Mouse (Mus musculus): ENCODE measurements around the gene Ddx24. TPM values are rescaled to one million over a fixed set of nuclear protein-coding genes. Genes with fewer than 3 reads are reported as not detected.
A peak's percentile ranks its signal among the peaks of the same experiment; 100 is the strongest.

Ddx24 gene
- polyA plus RNA-seq, 1 experiment from 2014 or later, result 140 TPM

DNA sequence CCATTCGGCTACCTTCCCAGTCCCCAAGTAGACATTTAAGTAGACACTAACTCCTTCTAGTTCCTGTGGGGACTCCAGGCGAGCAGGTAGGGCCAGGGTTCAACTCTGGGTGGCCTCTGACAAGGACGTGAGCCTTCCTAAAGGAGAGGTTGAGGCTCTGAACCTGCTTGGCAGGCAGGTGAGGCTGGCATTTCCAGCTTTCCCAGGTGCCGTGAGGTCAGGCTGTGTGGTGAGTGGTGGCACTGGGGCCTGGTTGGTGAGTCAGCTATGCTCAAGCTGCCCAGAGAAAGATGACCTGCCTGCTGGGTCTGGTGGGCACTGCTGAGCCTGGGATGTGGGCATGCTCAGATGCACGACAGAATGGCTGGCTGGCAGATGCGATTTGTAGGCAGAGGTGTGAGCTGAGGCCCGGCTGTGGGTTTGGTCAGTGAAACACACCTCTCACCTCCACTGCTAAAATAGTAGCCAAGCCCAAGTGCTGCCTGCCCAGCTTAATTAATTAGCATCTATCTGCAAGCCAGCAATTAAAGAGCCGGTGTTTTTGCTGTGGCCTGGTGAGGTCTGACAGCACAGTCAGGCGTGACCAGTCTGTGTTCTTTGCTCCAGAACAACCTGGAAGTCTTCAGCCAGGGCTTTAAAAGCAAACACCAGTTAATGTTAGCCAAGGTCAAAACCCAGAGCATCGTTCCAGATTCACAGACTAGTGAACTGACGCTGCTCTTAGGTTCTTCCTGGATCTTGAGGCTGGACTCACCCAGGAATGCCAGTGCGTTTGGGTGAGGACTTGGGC lies 29.9 kb downstream of the Ddx24 start:
- H3K27ac ChIP-seq (replicated peaks; ENCODE audit: low read depth, low read length), result no peak overlapping the region
- H3K9me3 ChIP-seq (ENCODE audit: control insufficient read depth, low read length), result no peaks in the 10 kb centered on the region
- H3K36me3 ChIP-seq (ENCODE audit: control insufficient read depth, insufficient read depth, low read length), result peaks cover under 1% of the 10 kb centered on the region; the same call in 1 of the 2 replicates
- no peak overlapping the region for H3K4me3 ChIP-seq (replicated peaks; ENCODE audit: low read depth, low read length)
- ATAC-seq (ENCODE audit: low FRiP score, low TSS enrichment), result no peak
- H3K4me1 ChIP-seq (ENCODE audit: control insufficient read depth, insufficient read depth, low read length), result no peaks in the 10 kb centered on the region
- WGBS, result 83% methylated on average over 12 of the region's 12 CpGs
- no peaks in the 10 kb centered on the region for H3K27me3 ChIP-seq (ENCODE audit: control insufficient read depth, insufficient read depth, low read length)
- DNase-seq, result no peak
- H3K9ac ChIP-seq (replicated peaks; ENCODE audit: low read length), result no peak overlapping the region
- H3K4me2 ChIP-seq (ENCODE audit: low read length), result no peak overlapping the region

DNA sequence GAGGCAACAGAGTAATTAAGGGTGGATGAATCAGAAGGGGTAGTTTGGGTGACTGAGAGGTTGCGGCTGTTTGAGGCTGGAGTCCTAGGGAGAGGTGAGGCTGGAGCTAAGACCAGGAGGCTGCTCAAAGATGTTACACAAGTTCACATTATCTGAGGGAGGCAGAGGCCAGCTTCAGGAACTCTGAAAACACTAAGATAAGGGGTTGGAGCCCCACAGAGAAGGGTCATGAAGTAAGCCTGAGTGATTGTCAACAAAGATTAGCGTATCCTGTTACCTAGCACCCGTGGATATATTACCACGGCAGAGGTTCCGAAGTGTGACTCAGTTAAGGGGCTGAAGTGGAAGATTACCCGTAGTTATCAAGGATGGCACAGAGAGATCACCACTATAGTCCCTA lies 32.1 kb downstream of the Ddx24 start:
- Histone ChIP-seq H3K4me3 (replicated peaks; ENCODE audit: low read depth, low read length) (no peak overlapping the region), H3K9me3 (ENCODE audit: control insufficient read depth, low read length) (no peaks in the 10 kb centered on the region), H3K4me2 (ENCODE audit: low read length) (no peak overlapping the region), H3K36me3 (ENCODE audit: control insufficient read depth, insufficient read depth, low read length) (no peaks in the 10 kb centered on the region; the same call in 1 of the 2 replicates), H3K4me1 (ENCODE audit: control insufficient read depth, insufficient read depth, low read length) (peaks cover 6% of the 10 kb centered on the region), H3K9ac (replicated peaks; ENCODE audit: low read length) (no peak overlapping the region), H3K27me3 (ENCODE audit: control insufficient read depth, insufficient read depth, low read length) (no peaks in the 10 kb centered on the region), H3K27ac (replicated peaks; ENCODE audit: low read depth, low read length) (no peak overlapping the region)
- DNase-seq (no peak), ATAC-seq (ENCODE audit: low FRiP score, low TSS enrichment) (no peak)
- WGBS, result 33% methylated on average over 6 of the region's 6 CpGs

DNA sequence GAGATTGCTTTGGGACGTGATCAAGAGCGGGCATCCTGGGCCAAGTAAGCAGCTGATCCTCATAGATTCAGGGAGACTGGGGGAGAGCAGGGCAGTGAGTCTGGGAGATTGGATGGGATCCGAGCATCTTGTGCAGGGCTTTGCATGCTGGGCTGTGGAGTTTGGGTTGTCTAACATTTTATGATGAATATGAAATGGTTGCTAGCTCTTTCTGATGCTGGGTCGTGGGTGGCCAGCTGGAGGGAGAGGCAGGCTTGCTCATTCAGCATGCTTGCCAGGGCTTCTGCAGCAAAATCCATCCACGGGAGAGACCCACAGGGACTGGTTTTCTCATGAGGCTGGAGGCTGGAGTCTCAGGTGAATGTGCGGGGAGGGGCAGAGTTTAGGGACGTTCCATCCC lies 34.5 kb downstream of the Ddx24 start:
- Histone ChIP-seq H3K36me3 (ENCODE audit: control insufficient read depth, insufficient read depth, low read length) (no peaks in the 10 kb centered on the region; the same call in 1 of the 2 replicates), H3K4me1 (ENCODE audit: control insufficient read depth, insufficient read depth, low read length) (peaks cover 10% of the 10 kb centered on the region), H3K4me2 (ENCODE audit: low read length) (no peak overlapping the region), H3K9me3 (ENCODE audit: control insufficient read depth, low read length) (no peaks in the 10 kb centered on the region), H3K4me3 (replicated peaks; ENCODE audit: low read depth, low read length) (no peak overlapping the region), H3K27me3 (ENCODE audit: control insufficient read depth, insufficient read depth, low read length) (no peaks in the 10 kb centered on the region), H3K9ac (replicated peaks; ENCODE audit: low read length) (no peak overlapping the region), H3K27ac (replicated peaks; ENCODE audit: low read depth, low read length) (no peak overlapping the region)
- ATAC-seq (ENCODE audit: low FRiP score, low TSS enrichment) (no peak), DNase-seq (no peak)
- WGBS, result 83% methylated on average over 7 of the region's 7 CpGs

DNA sequence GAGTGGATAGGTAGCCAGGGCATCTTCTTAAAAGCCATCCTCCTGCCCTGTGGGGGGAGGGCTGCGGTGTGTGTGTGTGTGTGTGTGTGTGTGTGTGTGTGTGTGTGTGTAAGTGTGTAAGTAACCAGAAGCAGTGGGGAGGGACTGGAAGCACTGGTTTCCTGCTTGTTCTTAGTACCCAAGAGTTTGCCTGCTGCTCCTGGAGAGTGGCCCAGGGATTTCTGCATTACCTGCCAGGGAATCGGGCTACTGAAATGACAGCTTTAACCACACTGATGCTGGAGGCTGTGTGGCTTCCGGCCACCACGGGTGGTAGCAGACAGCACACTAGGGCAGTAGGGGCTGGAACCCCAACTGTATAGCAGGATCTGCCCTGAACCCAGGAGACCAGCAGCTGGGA lies 35.6 kb downstream of the Ddx24 start:
- ATAC-seq (ENCODE audit: low FRiP score, low TSS enrichment), result no peak
- H3K9ac ChIP-seq (replicated peaks; ENCODE audit: low read length), result no peak overlapping the region
- no peak for DNase-seq
- H3K27me3 ChIP-seq (ENCODE audit: control insufficient read depth, insufficient read depth, low read length), result no peaks in the 10 kb centered on the region
- H3K4me1 ChIP-seq (ENCODE audit: control insufficient read depth, insufficient read depth, low read length), result peaks cover 10% of the 10 kb centered on the region
- H3K9me3 ChIP-seq (ENCODE audit: control insufficient read depth, low read length), result no peaks in the 10 kb centered on the region
- WGBS, result 80% methylated on average over 4 of the region's 4 CpGs
- no peak overlapping the region for H3K27ac ChIP-seq (replicated peaks; ENCODE audit: low read depth, low read length)
- H3K4me3 ChIP-seq (replicated peaks; ENCODE audit: low read depth, low read length), result no peak overlapping the region
- 0 out of 2 replicates have a peak overlapping the region, but pooled peaks have one; percentile 83 for H3K4me2 ChIP-seq (ENCODE audit: low read length)
- H3K36me3 ChIP-seq (ENCODE audit: control insufficient read depth, insufficient read depth, low read length), result no peaks in the 10 kb centered on the region; the same call in 1 of the 2 replicates

DNA sequence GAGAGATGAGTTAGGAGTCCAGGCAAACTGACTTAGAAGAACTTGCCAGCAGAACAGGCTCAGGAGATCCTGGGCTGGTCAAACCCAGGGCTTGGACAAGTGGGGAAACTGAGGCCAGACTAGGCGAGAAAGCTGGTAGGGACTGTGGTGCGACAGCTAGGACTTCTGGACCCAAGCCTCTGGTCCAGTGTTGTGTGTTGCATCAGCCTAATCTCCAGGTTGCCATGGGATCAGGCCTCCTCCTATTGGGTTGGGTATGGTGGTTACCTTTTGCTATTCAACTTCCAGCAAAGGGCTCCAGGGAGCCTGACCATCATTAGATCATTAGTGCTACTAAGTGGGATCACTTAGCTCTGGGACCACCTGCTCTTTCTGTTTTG lies 36.3 kb downstream of the Ddx24 start:
- ATAC-seq (ENCODE audit: low FRiP score, low TSS enrichment), result no peak
- Histone ChIP-seq H3K27ac (replicated peaks; ENCODE audit: low read depth, low read length) (no peak overlapping the region), H3K4me1 (ENCODE audit: control insufficient read depth, insufficient read depth, low read length) (peaks cover 10% of the 10 kb centered on the region), H3K9ac (replicated peaks; ENCODE audit: low read length) (peak overlapping the region; percentile 91), H3K36me3 (ENCODE audit: control insufficient read depth, insufficient read depth, low read length) (no peaks in the 10 kb centered on the region; the same call in 1 of the 2 replicates), H3K4me3 (replicated peaks; ENCODE audit: low read depth, low read length) (peak overlapping the region; percentile 76), H3K27me3 (ENCODE audit: control insufficient read depth, insufficient read depth, low read length) (no peaks in the 10 kb centered on the region), H3K4me2 (ENCODE audit: low read length) (peak overlapping the region; percentile 83), H3K9me3 (ENCODE audit: control insufficient read depth, low read length) (no peaks in the 10 kb centered on the region)
- WGBS, result 59% methylated on average over 2 of the region's 2 CpGs
- no peak for DNase-seq

DNA sequence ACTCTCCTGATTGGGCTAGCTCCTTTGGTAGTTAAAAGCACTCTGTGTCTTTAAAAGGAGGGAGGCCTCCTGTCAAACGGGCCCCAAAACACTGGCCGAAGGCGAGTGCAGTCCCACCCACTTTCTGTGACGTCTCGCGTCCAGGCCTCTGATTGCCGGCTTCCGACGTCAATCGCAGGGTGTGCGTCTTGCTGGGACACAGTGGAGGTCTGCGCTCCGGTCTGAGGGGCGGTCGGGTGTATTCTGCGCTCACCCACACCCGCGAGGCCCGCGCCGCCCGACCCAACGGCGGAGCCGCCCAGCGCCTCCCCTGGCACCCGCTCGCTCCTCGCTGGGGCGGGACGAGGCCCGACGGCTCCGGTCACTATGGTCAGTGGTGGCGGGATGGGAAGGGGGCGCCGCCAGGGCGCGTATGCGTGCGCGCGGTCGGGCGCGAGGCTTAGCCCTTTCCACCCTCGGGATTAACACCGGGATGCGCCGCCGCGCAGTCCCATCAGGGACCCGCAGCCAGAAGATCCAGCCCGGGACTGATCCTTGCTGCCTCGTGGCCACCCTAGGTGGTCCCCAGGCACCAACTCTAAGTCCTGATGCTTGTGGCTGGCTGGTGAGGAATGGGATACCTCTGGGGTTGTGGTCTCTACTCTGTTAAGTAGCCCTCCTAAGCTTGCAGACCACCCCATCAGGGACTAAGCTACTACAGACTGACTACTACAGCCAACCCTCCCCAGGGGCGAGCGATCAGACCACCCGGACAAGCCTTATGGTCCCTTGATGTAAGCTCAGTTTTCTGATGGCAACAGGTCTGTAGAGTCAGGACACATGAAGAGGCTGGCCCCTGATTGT lies 36.9 kb downstream of the Ddx24 start, which contains the start of gene Otub2:
Otub2 (plus strand) TSS at position 178 of the 843 bp plus-strand sequence.
- no peaks in the 10 kb centered on the region for H3K27me3 ChIP-seq (ENCODE audit: control insufficient read depth, insufficient read depth, low read length)
- no peaks in the 10 kb centered on the region; the same call in 1 of the 2 replicates for H3K36me3 ChIP-seq (ENCODE audit: control insufficient read depth, insufficient read depth, low read length)
- peak within 1 kb of the TSS; percentile 91 for H3K9ac ChIP-seq (replicated peaks; ENCODE audit: low read length)
- DNase-seq (peak; percentile 98), ATAC-seq (ENCODE audit: low FRiP score, low TSS enrichment) (peak; percentile 98)
- peaks cover 10% of the 10 kb centered on the region for H3K4me1 ChIP-seq (ENCODE audit: control insufficient read depth, insufficient read depth, low read length)
- H3K27ac ChIP-seq (replicated peaks; ENCODE audit: low read depth, low read length), result peak within 1 kb of the TSS; percentile 66
- H3K4me2 ChIP-seq (ENCODE audit: low read length), result peak within 1 kb of the TSS; percentile 83
- under 1% methylated on average over 58 of the region's 58 CpGs for WGBS
- no peaks in the 10 kb centered on the region for H3K9me3 ChIP-seq (ENCODE audit: control insufficient read depth, low read length)
- peak within 1 kb of the TSS; percentile 76 for H3K4me3 ChIP-seq (replicated peaks; ENCODE audit: low read depth, low read length)

DNA sequence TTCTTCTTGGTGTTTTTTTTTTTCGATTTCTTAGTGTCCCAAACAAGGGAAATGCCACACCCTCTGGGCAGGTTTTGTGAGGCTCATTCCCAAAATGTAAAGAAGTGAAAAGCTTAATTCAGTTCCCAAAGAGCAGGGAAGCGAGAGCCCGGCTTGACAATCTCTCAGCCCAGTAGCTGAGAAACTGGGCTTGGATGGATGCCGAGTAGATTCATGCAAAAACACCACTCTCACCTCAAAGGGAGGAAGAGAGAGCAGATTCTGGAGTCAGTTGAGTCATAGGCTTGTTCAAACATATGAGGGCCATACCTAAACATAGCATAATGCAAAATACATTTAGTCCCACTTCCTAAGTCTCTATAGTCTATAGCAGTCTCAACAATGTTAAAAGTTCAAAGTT lies 45.4 kb downstream of the Ddx24 start:
- ATAC-seq (ENCODE audit: low FRiP score, low TSS enrichment) (no peak), DNase-seq (no peak)
- Histone ChIP-seq H3K4me3 (replicated peaks; ENCODE audit: low read depth, low read length) (no peak overlapping the region), H3K9ac (replicated peaks; ENCODE audit: low read length) (no peak overlapping the region), H3K27ac (replicated peaks; ENCODE audit: low read depth, low read length) (no peak overlapping the region), H3K4me1 (ENCODE audit: control insufficient read depth, insufficient read depth, low read length) (no peaks in the 10 kb centered on the region), H3K36me3 (ENCODE audit: control insufficient read depth, insufficient read depth, low read length) (no peaks in the 10 kb centered on the region), H3K4me2 (ENCODE audit: low read length) (no peak overlapping the region), H3K9me3 (ENCODE audit: control insufficient read depth, low read length) (no peaks in the 10 kb centered on the region), H3K27me3 (ENCODE audit: control insufficient read depth, insufficient read depth, low read length) (no peaks in the 10 kb centered on the region)
- WGBS, result 79% methylated on average over 4 of the region's 4 CpGs

DNA sequence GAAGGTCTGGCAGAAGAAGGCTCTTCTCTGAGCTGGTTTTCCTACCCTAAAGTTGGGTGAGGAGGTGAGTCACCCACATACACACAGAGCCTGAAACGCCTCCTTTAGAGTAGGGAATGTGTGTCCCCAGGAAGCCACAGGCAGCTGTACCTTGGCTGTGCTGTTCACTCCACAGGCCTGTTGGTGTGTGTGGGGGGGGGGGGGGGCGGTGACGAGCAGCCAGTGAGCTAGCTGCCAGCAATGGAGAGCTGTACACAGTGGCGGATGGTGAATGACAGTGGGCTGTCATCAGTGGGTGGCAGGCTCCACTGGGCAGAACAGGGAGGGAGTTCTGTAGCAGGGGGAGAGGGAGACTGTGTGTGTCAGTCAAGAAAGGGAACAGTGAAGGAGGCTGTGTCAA lies 48.9 kb downstream of the Ddx24 start:
- no peak overlapping the region for H3K4me3 ChIP-seq (replicated peaks; ENCODE audit: low read depth, low read length)
- no peaks in the 10 kb centered on the region for H3K36me3 ChIP-seq (ENCODE audit: control insufficient read depth, insufficient read depth, low read length)
- H3K4me1 ChIP-seq (ENCODE audit: control insufficient read depth, insufficient read depth, low read length), result no peaks in the 10 kb centered on the region
- H3K27ac ChIP-seq (replicated peaks; ENCODE audit: low read depth, low read length), result no peak overlapping the region
- no peaks in the 10 kb centered on the region for H3K27me3 ChIP-seq (ENCODE audit: control insufficient read depth, insufficient read depth, low read length)
- WGBS, result 74% methylated on average over 4 of the region's 4 CpGs
- H3K4me2 ChIP-seq (ENCODE audit: low read length), result no peak overlapping the region
- no peak overlapping the region for H3K9ac ChIP-seq (replicated peaks; ENCODE audit: low read length)
- DNase-seq (no peak), ATAC-seq (ENCODE audit: low FRiP score, low TSS enrichment) (no peak)
- H3K9me3 ChIP-seq (ENCODE audit: control insufficient read depth, low read length), result no peaks in the 10 kb centered on the region

All from midbrain, embryonic 14.5 days (tissue).